ENCODE assay signal across 1 mouse cellular context in genomic region chr11:100323578-100323977, GRCm38 (mm10).
A peak's percentile ranks its signal among the peaks of the same experiment; 100 is the strongest.
TF ChIP-seq lines count a peak whose summit lies in the region.

No protein-coding gene starts in this region.

TF ChIP-seq in MEL, 35 proteins besides CTCF, POLR2A, EP300 and RAD21:
- peak; percentile 77; the same call in 1 of the 2 replicates for TF ChIP-seq MYC (IDR thresholded peaks at IDR 0.05; ENCODE audit: low read depth, low read length)
- peak; percentile 2; the same call in 1 of the 2 replicates for TF ChIP-seq ZC3H11A (IDR thresholded peaks at IDR 0.05; ENCODE audit: low read depth, low read length)
- no peak for TF ChIP-seq MAZ (IDR thresholded peaks at IDR 0.05; ENCODE audit: low read depth, low read length)
- peak; percentile 16; the same call in 1 of the 2 replicates for TF ChIP-seq TBP (IDR thresholded peaks at IDR 0.05; ENCODE audit: low read depth, low read length)
- peak; percentile 47 for TF ChIP-seq SMC3 (IDR thresholded peaks at IDR 0.05; ENCODE audit: low read depth, low read length)
- no peak for TF ChIP-seq NELFE (IDR thresholded peaks at IDR 0.05; ENCODE audit: low read depth, low read length)
- TF ChIP-seq ELF1 (IDR thresholded peaks at IDR 0.05; ENCODE audit: low read depth, low read length), result no peak
- peak; percentile 58 for TF ChIP-seq SIN3A (IDR thresholded peaks at IDR 0.05; ENCODE audit: low read length)
- TF ChIP-seq POLR2AphosphoS2 (IDR thresholded peaks at IDR 0.05; ENCODE audit: low read length), result 0 out of 2 replicates have a peak, but pooled peaks have one; percentile 41
- TF ChIP-seq TAL1 (IDR thresholded peaks at IDR 0.05; ENCODE audit: low read length), result no peak
